Mouse (Mus musculus): ENCODE results near the gene Macrod2. TPM values are rescaled to one million over a fixed set of nuclear protein-coding genes. Genes with fewer than 3 reads are reported as not detected.

Macrod2 gene
- polyA plus RNA-seq, 1 experiment from 2014 or later, result 45.9 TPM

DNA sequence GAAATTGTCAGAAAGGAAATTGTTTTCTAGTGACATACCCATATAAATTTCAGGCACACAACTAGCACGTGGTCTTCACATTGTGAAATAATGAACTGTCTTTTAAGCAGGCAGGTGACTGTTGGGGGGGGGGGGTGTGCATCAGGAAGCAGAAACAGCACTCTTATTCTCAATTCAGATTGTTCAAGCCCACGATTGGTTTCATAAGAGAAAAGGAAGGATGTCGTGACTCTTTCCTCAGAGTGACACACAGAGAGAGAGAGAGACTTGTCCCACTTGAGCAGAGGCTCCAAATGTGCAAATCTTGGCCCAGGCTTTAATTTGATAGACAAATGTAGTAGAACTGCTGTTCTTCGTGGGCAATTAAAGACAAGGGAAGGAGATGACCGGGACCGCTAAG lies 516.4 kb downstream of the Macrod2 start:
- WGBS, result 66% methylated on average over 6 of the region's 6 CpGs

DNA sequence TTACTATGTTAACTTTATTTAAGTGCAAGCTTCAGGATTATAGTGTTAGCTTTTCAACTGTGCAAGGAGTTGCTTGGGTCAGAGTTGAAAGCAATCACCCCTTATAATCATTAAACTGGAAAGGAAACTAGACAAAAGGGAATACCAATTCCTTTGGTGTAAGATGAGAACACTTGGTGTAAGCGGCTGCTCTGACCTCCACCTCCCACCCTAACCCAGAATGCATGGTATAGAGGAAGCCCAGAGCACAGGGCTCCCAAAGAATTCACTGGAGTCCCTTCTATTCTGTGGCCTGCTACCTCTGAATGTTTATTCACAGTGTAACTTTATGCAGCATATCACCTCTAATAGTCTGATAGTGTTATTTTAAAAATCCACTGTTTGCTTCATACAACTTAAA lies 517.1 kb downstream of the Macrod2 start:
- H3K4me2 ChIP-seq, result no peak overlapping the region

More for the DNA sequence above, 516.4 kb downstream of the Macrod2 start:
- Histone ChIP-seq H3K9ac (ENCODE audit: low read length) (no peak overlapping the region), H3K4me3 (ENCODE audit: low read depth, low read length) (no peak overlapping the region), H3K4me2 (no peak overlapping the region), H3K27me3 (ENCODE audit: control insufficient read depth, insufficient read depth, low read length) (no peaks in the 10 kb centered on the region), H3K9me3 (ENCODE audit: control insufficient read depth, low read length) (no peaks in the 10 kb centered on the region), H3K36me3 (ENCODE audit: control insufficient read depth, insufficient read depth, low read length) (no peaks in the 10 kb centered on the region), H3K4me1 (ENCODE audit: control insufficient read depth, insufficient read depth, low read length) (no peaks in the 10 kb centered on the region), H3K27ac (ENCODE audit: low read depth, low read length) (no peak overlapping the region)
- ATAC-seq (ENCODE audit: low FRiP score) (no peak), DNase-seq (ENCODE audit: low spot score, missing footprints) (no peak)

DNA sequence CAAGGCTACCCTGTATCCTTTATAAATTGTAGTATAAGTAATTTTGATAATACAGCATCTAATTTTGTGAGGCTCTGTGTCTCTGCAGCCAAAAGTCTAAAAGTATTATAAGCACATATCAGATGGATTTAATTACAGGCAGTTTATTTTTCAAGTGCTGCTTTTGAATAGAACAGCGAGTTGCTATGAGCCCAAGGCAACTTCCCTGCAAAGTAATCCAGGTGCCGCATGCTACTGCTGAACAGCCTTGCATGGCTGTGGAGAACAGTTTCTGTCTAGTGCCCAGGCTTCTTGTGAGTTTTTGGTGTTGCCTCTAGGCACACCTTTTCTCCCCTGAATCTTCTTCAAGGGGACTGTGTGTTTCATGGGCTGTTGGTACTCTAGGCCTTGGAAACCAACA lies 517.8 kb downstream of the Macrod2 start:
- H3K9ac ChIP-seq (ENCODE audit: low read length), result no peak overlapping the region
- no peak overlapping the region for H3K4me3 ChIP-seq (ENCODE audit: low read depth, low read length)
- H3K9me3 ChIP-seq (ENCODE audit: control insufficient read depth, low read length), result no peaks in the 10 kb centered on the region
- ATAC-seq (ENCODE audit: low FRiP score) (no peak), DNase-seq (ENCODE audit: low spot score, missing footprints) (no peak)
- no peak overlapping the region for H3K4me2 ChIP-seq
- H3K27ac ChIP-seq (ENCODE audit: low read depth, low read length), result no peak overlapping the region
- H3K27me3 ChIP-seq (ENCODE audit: control insufficient read depth, insufficient read depth, low read length), result no peaks in the 10 kb centered on the region
- WGBS, result 78% methylated on average over 2 of the region's 2 CpGs
- H3K4me1 ChIP-seq (ENCODE audit: control insufficient read depth, insufficient read depth, low read length), result no peaks in the 10 kb centered on the region
- no peaks in the 10 kb centered on the region for H3K36me3 ChIP-seq (ENCODE audit: control insufficient read depth, insufficient read depth, low read length)

More for the DNA sequence above, 517.1 kb downstream of the Macrod2 start:
- Histone ChIP-seq H3K4me3 (ENCODE audit: low read depth, low read length) (no peak overlapping the region), H3K27ac (ENCODE audit: low read depth, low read length) (no peak overlapping the region), H3K4me1 (ENCODE audit: control insufficient read depth, insufficient read depth, low read length) (no peaks in the 10 kb centered on the region), H3K9ac (ENCODE audit: low read length) (no peak overlapping the region), H3K9me3 (ENCODE audit: control insufficient read depth, low read length) (no peaks in the 10 kb centered on the region), H3K36me3 (ENCODE audit: control insufficient read depth, insufficient read depth, low read length) (no peaks in the 10 kb centered on the region), H3K27me3 (ENCODE audit: control insufficient read depth, insufficient read depth, low read length) (no peaks in the 10 kb centered on the region)
- DNase-seq (ENCODE audit: low spot score, missing footprints) (no peak), ATAC-seq (ENCODE audit: low FRiP score) (no peak)
- WGBS, result 26% methylated on average over 1 of the region's 1 CpGs

DNA sequence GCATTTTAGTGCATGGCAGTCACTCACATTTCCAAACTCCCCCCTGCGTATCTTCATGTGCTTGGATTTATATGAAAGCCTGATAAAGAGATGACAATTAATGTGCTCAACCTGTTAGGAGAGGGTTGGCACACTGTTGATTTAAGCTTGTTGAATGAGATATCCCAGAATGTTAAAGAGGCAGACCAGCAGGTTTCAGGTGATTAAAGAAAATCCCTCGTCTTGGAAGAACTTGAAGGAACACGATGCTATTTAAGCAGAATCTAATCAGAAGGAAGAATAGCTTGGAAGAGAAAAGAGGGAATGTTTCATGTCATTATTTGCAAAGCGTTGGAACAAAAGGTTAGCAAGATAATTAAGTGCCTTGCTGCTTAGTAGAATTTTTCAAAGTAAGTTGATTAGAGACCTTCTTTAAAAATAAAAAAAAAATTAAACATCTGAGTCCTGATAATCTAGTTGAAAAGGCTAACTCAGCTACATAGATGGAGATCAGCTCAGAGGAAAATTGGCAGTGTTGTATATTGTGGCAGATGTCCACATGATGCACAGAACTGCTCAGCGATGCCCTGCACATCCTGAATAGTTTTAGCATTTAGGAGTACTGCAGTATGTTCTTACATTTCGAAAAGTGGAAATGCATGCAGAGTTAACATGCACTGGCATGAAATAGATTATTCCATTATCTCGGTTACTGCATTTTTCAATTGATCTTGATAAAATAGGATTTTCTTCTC lies 518.7 kb downstream of the Macrod2 start:
- H3K4me3 ChIP-seq (ENCODE audit: low read depth, low read length), result no peak overlapping the region
- H3K9me3 ChIP-seq (ENCODE audit: control insufficient read depth, low read length), result no peaks in the 10 kb centered on the region
- no peaks in the 10 kb centered on the region for H3K27me3 ChIP-seq (ENCODE audit: control insufficient read depth, insufficient read depth, low read length)
- H3K27ac ChIP-seq (ENCODE audit: low read depth, low read length), result no peak overlapping the region
- DNase-seq (ENCODE audit: low spot score, missing footprints) (no peak), ATAC-seq (ENCODE audit: low FRiP score) (no peak)
- no peak overlapping the region for H3K4me2 ChIP-seq
- no peak overlapping the region for H3K9ac ChIP-seq (ENCODE audit: low read length)
- no peaks in the 10 kb centered on the region for H3K4me1 ChIP-seq (ENCODE audit: control insufficient read depth, insufficient read depth, low read length)
- no peaks in the 10 kb centered on the region for H3K36me3 ChIP-seq (ENCODE audit: control insufficient read depth, insufficient read depth, low read length)
- 63% methylated on average over 7 of the region's 7 CpGs for WGBS

DNA sequence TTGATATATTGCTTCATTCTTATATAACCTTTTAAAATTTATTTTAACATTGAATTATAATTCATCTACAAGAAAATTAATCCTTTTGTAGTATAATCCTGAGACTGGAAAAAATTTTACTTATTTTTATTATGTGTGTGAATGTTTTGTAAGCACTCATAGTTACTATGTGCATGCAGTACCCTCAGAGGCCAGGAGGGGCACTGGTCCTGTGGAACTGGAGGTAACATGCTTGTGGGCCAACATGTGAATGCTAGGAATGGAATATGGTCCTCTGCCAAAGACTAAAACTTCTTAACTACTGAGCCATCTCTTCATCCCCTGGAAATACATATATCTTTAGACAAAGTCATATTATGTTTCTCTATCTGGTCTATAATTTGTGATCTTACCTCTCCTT lies 531.8 kb downstream of the Macrod2 start:
- H3K9me3 ChIP-seq (ENCODE audit: control insufficient read depth, low read length), result no peaks in the 10 kb centered on the region
- no peak overlapping the region for H3K9ac ChIP-seq (ENCODE audit: low read length)
- H3K36me3 ChIP-seq (ENCODE audit: control insufficient read depth, insufficient read depth, low read length), result no peaks in the 10 kb centered on the region
- H3K27ac ChIP-seq (ENCODE audit: low read depth, low read length), result no peak overlapping the region
- H3K4me3 ChIP-seq (ENCODE audit: low read depth, low read length), result no peak overlapping the region
- no peaks in the 10 kb centered on the region for H3K4me1 ChIP-seq (ENCODE audit: control insufficient read depth, insufficient read depth, low read length)
- DNase-seq (ENCODE audit: low spot score, missing footprints) (peak; percentile 88), ATAC-seq (ENCODE audit: low FRiP score) (no peak)
- H3K27me3 ChIP-seq (ENCODE audit: control insufficient read depth, insufficient read depth, low read length), result no peaks in the 10 kb centered on the region
- H3K4me2 ChIP-seq, result no peak overlapping the region

DNA sequence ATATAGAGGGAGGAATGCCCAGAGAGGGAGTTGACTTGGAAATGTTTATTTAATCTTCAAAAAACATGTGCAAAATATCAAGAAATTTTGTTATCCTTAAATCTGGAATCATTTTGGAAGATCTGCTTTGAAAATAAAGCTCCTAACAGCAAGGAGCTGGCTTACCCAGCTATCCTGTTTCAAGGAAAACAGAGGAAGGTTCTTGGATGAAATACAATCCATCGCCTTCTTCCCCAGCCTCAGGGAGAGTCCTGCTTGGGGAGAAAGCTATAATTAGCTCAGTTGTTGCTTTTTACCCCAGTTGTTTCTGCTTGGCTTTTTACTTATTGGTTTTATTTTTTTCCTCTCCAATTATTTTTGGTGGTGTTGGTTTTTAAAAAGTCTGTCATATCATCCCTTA lies 539.4 kb downstream of the Macrod2 start:
- no peak overlapping the region for H3K4me2 ChIP-seq
- WGBS, result 83% methylated on average over 1 of the region's 1 CpGs
- ATAC-seq (ENCODE audit: low FRiP score), result no peak

DNA sequence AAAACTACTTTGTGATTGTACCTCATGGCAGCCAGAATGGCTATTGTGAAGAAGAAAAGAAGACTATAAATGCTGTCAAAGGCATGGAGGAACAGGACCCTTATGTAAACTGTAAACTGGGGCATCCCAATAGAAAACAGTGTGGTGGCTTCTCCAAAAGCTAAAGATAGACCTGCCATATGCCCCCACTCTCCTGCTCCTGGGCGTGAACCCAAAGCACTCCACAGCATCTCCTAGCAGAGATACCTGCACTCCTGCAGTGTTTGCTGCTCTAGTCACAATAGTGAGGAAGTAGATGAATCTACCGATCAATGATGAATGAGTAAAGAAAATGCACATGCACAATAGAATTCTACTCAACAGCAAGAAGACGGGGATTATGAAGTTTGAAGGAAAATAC lies 554.4 kb downstream of the Macrod2 start:
- no peak overlapping the region for H3K4me3 ChIP-seq (ENCODE audit: low read depth, low read length)
- no peaks in the 10 kb centered on the region for H3K9me3 ChIP-seq (ENCODE audit: control insufficient read depth, low read length)
- H3K9ac ChIP-seq (ENCODE audit: low read length), result no peak overlapping the region
- H3K27me3 ChIP-seq (ENCODE audit: control insufficient read depth, insufficient read depth, low read length), result no peaks in the 10 kb centered on the region
- WGBS, result 95% methylated on average over 3 of the region's 3 CpGs
- ATAC-seq (ENCODE audit: low FRiP score) (no peak), DNase-seq (ENCODE audit: low spot score, missing footprints) (no peak)
- no peaks in the 10 kb centered on the region for H3K4me1 ChIP-seq (ENCODE audit: control insufficient read depth, insufficient read depth, low read length)
- no peaks in the 10 kb centered on the region for H3K36me3 ChIP-seq (ENCODE audit: control insufficient read depth, insufficient read depth, low read length)
- H3K4me2 ChIP-seq, result no peak overlapping the region
- H3K27ac ChIP-seq (ENCODE audit: low read depth, low read length), result no peak overlapping the region

More for the DNA sequence above, 539.4 kb downstream of the Macrod2 start:
- Histone ChIP-seq H3K9me3 (ENCODE audit: control insufficient read depth, low read length) (no peaks in the 10 kb centered on the region), H3K9ac (ENCODE audit: low read length) (no peak overlapping the region), H3K4me3 (ENCODE audit: low read depth, low read length) (no peak overlapping the region), H3K4me1 (ENCODE audit: control insufficient read depth, insufficient read depth, low read length) (no peaks in the 10 kb centered on the region), H3K36me3 (ENCODE audit: control insufficient read depth, insufficient read depth, low read length) (no peaks in the 10 kb centered on the region), H3K27ac (ENCODE audit: low read depth, low read length) (no peak overlapping the region), H3K27me3 (ENCODE audit: control insufficient read depth, insufficient read depth, low read length) (no peaks in the 10 kb centered on the region)
- DNase-seq (ENCODE audit: low spot score, missing footprints), result no peak

DNA sequence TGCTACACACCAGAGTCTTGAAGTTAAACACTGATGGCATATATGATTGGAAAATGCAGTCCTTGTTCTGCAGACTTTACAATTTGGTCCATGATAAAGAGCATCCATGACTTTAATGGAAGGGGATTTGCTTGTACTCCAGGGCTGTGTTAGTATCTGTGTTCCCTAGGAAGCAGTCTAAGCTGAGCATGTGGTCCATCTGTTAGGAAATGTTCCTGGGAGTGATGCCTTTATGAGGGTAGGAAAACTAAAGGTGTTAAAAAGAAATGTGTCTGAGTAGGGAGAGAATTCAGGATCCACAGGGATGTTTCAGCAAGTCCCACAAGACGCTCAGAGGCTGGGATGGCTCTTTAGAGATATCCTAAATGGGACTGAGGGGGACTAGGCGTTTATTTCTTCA lies 564.1 kb downstream of the Macrod2 start:
- Histone ChIP-seq H3K4me3 (ENCODE audit: low read depth, low read length) (no peak overlapping the region), H3K4me1 (ENCODE audit: control insufficient read depth, insufficient read depth, low read length) (no peaks in the 10 kb centered on the region), H3K36me3 (ENCODE audit: control insufficient read depth, insufficient read depth, low read length) (no peaks in the 10 kb centered on the region), H3K9ac (ENCODE audit: low read length) (no peak overlapping the region), H3K27me3 (ENCODE audit: control insufficient read depth, insufficient read depth, low read length) (no peaks in the 10 kb centered on the region), H3K9me3 (ENCODE audit: control insufficient read depth, low read length) (no peaks in the 10 kb centered on the region), H3K4me2 (no peak overlapping the region), H3K27ac (ENCODE audit: low read depth, low read length) (no peak overlapping the region)
- 74% methylated on average over 2 of the region's 2 CpGs for whole genome bisulfite sequencing
- DNase-seq (ENCODE audit: low spot score, missing footprints) (no peak), ATAC-seq (ENCODE audit: low FRiP score) (no peak)

DNA sequence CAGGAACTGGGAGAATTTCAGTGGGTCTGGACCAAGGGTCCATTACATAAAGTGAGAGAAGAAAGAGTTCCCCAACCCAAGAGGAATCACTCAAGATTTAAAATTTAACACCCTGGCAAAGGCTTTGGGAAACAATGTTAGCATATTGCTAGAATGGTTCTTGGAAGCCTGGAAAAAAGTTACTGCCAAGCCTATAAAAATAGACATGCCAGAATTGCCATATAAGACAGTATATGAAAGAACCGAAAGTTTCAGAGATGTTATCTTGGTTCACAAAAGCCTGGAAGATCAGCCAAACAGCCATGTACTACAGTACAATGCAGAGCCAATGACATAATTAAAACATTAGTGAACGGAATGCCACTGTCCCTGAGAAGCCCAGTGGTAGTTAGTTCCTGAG lies 575.1 kb downstream of the Macrod2 start:
- 92% methylated on average over 2 of the region's 2 CpGs for WGBS
- no peak for DNase-seq (ENCODE audit: low spot score, missing footprints)
- Histone ChIP-seq H3K27me3 (ENCODE audit: control insufficient read depth, insufficient read depth, low read length) (no peaks in the 10 kb centered on the region), H3K4me2 (no peak overlapping the region), H3K4me1 (ENCODE audit: control insufficient read depth, insufficient read depth, low read length) (no peaks in the 10 kb centered on the region), H3K9me3 (ENCODE audit: control insufficient read depth, low read length) (no peaks in the 10 kb centered on the region), H3K9ac (ENCODE audit: low read length) (no peak overlapping the region), H3K4me3 (ENCODE audit: low read depth, low read length) (no peak overlapping the region), H3K27ac (ENCODE audit: low read depth, low read length) (no peak overlapping the region), H3K36me3 (ENCODE audit: control insufficient read depth, insufficient read depth, low read length) (no peaks in the 10 kb centered on the region)
- ATAC-seq (ENCODE audit: low FRiP score), result no peak
